Mouse (Mus musculus) left cerebral cortex, adult 2 months (tissue): Measurements from ENCODE around the gene Grap2. TPM values are rescaled to one million over a fixed set of nuclear protein-coding genes. Genes with fewer than 3 reads are reported as not detected.

Experiments
- DNase-seq, 2 experiments: peaks; one replicate each; pipeline ENCODE4 v3.0.0; 2021 to 2022; ENCODE audit warnings: low spot score in 2 of 2, mixed read lengths in 1 of 2; ENCODE audit errors: extremely low spot score in 1 of 2
- H3K27ac ChIP-seq: fragments of 200-600 bp; 2 replicates; pipeline ENCODE4 v1.8.1; 2022
- H3K4me3 ChIP-seq: fragments of 200-600 bp; 2 replicates; pipeline ENCODE4 v1.8.1; 2022
- CTCF ChIP-seq: fragments of 200-600 bp; IDR thresholded peaks from 2 replicates; pipeline ENCODE4 v1.8.1; 2022; ENCODE audit warnings: antibody characterized with exemption, mild to moderate bottlenecking, moderate library complexity
- intact Hi-C: fragments of 180-260 bp; cut with DNase I; formaldehyde crosslinking; loops from one replicate; pipeline ENCODE4 v1.15.1; 2025
- microRNA-seq, 2 experiments: library from miRNA; unstranded; fragments of <30 nt; microRNA quantifications; one replicate each; pipeline ENCODE4 v1.2.0; 2021
- total RNA-seq, 2 experiments: library from RNA; stranded (reverse); gene quantifications; 2 replicates each; pipeline ENCODE4 v1.2.3; 2021

Gene Grap2
- total RNA-seq, 2 experiments from 2014 or later, result 0.44 to 0.66 TPM

DNA sequence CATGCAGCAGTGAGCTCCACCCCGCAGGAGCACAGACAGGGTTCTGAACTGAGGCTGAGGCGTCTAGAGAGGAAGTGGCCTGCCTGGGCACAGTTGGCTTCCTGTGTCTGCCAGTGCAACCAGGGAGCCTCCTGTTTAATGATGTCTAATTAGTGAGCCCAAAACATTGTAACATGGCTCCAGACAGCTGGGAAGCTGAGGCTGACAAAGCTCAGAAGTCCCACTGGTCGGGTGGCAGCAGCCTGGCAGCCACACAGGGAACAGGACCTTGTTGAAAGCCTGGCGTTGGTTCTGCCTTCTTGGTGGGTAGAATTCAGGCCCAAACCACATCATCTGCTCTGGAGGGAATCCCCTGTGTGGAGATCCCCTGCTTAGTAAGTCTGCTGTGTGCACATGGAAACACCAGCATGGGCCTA is 109.1 kb downstream of the Grap2 start:
- H3K27ac ChIP-seq, result no peak overlapping the region
- no peak for DNase-seq
- no peak overlapping the region for H3K4me3 ChIP-seq
- intact Hi-C loops, result no loop called here
- TF ChIP-seq CTCF, result no peak

DNA sequence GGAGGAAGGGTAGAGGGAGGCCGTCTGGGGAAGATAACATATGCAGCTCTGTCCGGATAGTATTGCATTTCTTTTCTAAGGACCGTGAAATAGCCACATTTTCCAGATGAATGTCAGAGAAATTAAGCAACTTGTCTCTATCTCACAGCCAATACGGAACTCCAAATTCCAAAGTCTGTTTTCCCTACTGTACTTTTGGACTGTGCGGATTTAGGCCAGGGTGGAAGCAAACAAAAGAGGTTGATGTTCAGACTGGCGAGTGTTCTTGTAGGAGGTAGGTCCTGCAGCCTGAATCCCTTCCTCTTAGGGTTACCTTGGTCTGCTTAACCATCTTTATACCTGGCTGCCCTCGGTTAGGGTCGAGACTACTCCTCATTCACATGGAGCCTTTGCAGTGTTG is 109.9 kb downstream of the Grap2 start:
- intact Hi-C loops, result no loop called here
- DNase-seq, result no peak
- Histone ChIP-seq H3K27ac (no peak overlapping the region), H3K4me3 (no peak overlapping the region)
- TF ChIP-seq CTCF, result no peak

DNA sequence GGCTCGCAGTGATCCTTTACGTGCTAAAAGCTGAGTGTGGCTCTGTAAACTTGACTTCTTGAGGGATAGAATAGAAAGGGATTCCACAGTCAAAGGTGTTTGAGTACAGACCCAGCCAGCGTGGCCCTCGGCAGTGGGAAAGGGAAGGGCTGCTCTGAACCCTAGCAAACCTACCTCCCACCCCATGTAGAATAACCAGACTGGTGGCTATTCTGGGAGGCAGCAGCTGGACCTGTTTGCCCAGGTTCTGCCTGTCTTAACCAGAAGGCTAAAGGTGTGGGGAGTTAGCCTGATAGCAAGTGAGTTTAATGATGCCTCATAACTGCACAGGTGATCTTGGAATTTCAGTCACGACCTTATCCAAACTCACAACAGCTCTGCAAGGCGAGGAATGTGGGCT is 110.8 kb downstream of the Grap2 start:
- no peak for TF ChIP-seq CTCF
- no peak for DNase-seq
- no peak overlapping the region for H3K4me3 ChIP-seq
- intact Hi-C loops, result no loop called here
- no peak overlapping the region for H3K27ac ChIP-seq

DNA sequence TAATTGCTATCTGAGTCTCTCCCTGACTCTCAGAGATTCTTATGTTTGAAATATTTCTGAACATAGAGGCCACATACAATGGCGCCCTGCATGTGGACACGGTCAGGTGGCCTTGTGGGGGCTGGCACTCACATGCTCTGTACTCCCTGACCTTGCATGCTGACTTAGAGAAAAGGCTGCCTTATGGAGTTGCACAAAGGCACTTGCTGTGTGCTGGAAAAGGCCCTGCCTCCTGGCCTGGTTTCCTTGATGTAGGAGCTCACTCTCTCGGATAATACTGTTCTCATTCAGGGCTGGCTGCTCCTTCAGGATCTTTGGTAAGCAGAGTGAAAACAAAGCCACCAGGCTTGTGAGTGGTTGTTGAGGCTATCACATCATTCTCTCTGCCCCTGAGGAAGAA is 111.6 kb downstream of the Grap2 start:
- Histone ChIP-seq H3K4me3 (no peak overlapping the region), H3K27ac (no peak overlapping the region; the same call in 1 of the 2 replicates)
- no peak for TF ChIP-seq CTCF
- DNase-seq, result no peak
- intact Hi-C loops, result no loop called here

DNA sequence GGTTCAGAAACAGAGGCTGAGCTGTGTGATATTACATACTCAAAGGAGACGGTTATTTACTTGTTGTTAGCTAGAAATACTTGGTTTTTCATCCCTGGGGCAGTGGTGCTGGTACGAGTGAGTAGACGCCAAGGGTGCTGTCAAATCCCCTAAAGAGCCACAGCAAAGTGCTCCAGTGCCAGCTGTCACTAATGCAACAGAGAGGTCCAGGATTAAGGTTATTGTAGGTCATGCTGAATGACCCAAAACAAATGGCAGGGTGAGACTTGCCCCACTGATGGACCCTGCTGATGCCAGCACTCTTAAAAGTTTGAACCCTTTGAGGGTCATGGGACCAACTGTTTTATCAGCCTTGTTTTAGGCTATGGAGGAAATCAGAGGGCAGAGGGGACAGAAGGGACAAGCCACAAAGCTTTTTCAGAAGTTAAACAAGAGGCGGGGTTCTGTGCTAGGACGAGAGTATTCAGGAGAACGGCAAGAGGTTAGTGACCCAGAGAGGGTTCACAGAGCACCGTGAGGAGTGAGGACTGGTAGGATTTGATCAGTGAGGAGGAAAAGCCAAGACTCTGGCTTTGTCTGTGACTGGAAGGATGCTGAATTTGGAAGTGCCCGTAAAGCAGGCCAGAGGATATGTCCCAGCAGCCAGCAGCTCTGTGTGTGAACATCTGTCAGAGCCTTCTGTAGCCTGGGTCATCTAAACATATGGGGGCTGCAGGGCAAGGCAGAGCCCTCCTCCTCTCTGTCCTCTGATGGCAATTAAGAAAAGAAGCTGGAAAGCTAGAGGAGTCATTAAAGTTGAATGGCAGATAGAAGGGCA is 112.6 kb downstream of the Grap2 start:
- no peak for DNase-seq
- TF ChIP-seq CTCF, result no peak
- Histone ChIP-seq H3K27ac (no peak overlapping the region; the same call in 1 of the 2 replicates), H3K4me3 (no peak overlapping the region)
- intact Hi-C loops, result no loop called here

DNA sequence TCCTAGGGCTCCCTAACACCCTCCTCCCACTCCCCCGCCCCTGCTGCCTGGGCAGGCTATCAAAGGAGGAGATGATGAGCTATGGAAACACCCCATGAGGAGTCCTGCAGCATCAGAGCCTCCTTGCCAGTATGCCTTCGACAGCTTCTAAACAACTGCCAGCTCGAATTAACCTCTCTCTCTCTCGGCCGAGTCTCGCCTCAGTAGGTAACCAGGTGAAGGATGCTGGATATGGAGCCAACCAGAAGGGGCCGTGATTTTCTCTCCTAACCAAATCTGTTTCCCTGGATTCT is 113.2 kb downstream of the Grap2 start:
- intact Hi-C loops, result no loop called here
- H3K27ac ChIP-seq, result no peak overlapping the region
- no peak overlapping the region for H3K4me3 ChIP-seq
- DNase-seq, result no peak
- TF ChIP-seq CTCF, result no peak

DNA sequence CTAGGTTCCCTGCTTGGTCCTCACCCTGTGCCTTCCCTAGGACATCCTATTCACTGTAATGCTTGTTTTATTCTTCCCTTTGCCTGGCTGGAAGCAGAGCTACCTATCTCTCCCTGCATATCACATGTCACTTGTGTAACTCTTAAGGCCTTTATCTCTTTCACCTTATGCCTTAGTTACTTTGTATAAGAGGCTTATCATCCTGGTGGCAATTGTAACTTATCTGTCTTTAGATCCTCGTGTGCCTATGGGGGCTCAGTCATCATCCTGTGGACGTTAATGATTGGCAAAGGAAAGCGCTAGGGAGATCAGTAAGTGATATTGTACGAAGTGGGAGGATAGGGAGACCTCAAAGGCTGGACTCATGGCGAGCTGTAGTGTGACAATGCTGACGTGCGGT is 116.1 kb downstream of the Grap2 start:
- TF ChIP-seq CTCF, result no peak
- no peak for DNase-seq
- Histone ChIP-seq H3K4me3 (no peak overlapping the region), H3K27ac (no peak overlapping the region)
- intact Hi-C loops, result no loop called here

DNA sequence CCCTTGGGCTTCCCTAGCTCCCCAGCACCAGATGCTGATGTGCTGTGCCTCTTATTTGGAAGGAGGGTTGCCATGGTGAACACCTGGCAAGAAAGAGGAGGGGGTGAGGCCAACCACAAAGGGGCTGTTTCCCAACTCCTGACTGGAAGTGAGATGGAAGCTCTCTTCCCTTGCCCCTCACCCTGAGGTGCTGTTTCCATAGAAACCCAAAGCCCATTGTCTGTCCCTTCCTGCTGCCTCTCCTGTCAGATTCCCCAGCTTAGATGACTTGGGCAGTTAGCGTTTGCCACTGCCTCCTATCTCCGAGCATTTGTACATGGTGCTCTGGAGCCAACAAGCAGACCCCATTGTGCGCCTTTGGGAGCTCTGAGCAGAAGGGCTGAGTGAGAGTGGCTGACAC is 121.1 kb downstream of the Grap2 start:
- intact Hi-C loops, result loop anchor here (5.0 to 10.0 kb wide), 2 partner anchors 191 to 329 kb away; no protein-coding TSS in a partner anchor
- no peak for TF ChIP-seq CTCF
- no peak overlapping the region for H3K4me3 ChIP-seq
- no peak overlapping the region for H3K27ac ChIP-seq
- DNase-seq, result no peak

DNA sequence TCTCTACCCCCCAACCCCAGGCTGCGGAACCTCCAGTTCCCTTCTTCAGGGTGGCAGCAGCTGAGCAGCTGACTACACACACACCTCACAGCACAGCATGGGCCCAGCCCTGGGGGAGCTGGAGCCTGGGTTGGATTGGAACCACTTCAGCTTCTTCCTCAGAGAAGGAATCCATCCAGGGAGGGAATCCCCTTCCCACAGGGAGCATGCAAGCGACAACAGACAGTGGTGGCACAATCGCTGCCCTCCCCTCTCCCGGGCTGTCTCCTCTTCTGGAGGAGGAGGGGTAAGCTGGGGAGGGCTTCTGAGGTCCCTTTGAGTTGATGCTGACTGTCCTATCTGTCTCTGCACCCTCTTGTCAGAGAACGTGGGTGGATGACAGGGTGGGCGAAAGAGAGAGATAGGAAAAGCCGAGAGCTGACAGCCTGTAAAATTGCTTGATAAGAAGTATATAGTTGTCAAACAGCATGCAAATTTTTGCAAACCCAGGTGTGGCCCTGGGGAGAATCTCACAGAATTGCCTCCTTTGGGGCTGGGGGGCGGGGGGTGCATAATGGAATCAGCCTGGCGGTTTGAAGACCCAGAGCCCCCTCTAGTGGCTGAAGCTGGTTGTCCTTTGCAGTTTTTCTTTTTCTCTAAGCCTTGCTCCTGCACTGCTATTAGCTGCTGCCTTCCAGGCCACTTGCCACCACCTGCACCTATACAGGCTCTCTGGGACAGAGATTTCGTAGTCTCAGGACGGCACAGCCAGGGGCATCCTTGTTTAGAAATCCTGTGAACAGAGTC is 121.9 kb downstream of the Grap2 start:
- peak; percentile 75 to 84 for DNase-seq
- TF ChIP-seq CTCF, result peak; percentile 89
- 0 out of 2 replicates have a peak overlapping the region, but pooled peaks have one; percentile 15 for H3K27ac ChIP-seq
- H3K4me3 ChIP-seq, result 0 out of 2 replicates have a peak overlapping the region, but pooled peaks have one; percentile 17
- intact Hi-C loops, result loop anchor here (1.0 to 10.0 kb wide), 4 partner anchors 60 to 428 kb away; no protein-coding TSS in a partner anchor

DNA sequence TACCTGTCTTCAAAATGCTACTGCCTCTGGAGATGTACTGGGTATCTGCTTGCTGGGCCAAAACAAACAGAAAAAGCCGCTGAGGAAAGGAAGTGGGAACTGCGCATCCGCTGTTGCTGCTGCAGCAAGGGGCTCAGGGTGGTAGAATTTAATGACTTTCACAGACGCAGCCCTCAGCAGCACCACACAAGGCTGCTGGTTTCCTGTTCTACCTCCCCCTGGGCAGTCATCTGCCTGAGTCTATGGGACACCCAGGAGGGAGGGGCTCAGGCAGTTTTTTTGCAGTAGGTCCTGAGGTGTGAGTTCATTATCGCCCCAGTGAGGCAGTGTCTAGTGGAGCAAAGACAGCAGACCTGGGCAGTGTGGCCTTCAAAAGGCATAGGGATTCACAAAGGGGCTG is 125.2 kb downstream of the Grap2 start:
- TF ChIP-seq CTCF, result no peak
- H3K4me3 ChIP-seq, result no peak overlapping the region
- DNase-seq, result no peak
- intact Hi-C loops, result loop anchor here (10.0 kb wide), 1 partner anchor 333 kb away; no protein-coding TSS in a partner anchor
- no peak overlapping the region for H3K27ac ChIP-seq

DNA sequence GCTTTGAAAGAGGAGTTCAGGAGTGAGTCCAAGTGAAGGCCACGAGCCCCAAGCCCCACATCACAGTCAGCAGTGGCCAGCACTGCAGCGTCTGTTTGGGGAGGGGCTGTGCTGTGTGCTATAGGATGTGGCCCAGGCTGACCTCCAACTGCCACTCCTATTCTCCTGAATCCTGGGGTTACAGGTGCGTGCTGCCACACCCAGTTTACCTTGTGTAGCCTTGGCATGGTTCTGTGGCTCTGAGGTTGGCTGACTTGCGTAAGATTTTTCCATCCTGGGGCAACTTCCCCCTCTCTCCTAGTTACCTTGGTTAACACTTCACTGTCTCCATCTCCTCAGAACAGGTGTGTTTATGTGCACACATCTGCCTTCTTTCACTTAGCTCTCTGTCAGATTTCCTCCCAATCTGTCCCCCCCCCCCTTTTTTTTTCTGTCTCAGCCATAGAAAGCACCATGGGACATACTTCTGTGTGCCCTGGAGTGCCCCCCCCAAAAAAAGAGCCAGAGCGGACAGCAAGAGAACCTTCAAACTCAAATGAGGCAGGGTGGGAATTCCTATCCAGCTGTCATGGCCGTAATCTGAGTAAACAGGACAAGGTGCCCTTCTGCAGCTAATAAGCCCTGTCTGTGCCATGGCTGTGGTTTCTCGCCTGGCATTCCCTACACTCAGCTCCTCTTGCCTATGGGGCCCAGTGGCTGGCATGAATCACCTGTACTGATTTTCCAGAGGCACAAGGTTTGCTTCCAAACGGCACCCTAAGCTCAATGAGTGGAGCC is 129.3 kb downstream of the Grap2 start:
- no peak for DNase-seq
- TF ChIP-seq CTCF, result no peak
- intact Hi-C loops, result loop anchor here (10.0 kb wide), 1 partner anchor 493 kb away; the partner anchor contains the start of gene Mrtfa
- no peak overlapping the region for H3K4me3 ChIP-seq
- H3K27ac ChIP-seq, result no peak overlapping the region

Small RNA genes lying within 50 kb of the gene (microRNA-seq; reads per million reads assigned to microRNA genes)
- 0 reads per million in 2 experiments for gene Mir6957

Other genes with a start within 250 kb of the Grap2 start
- gene Enthd1, start 7.4 kb upstream of the Grap2 start, total RNA-seq, result not detected
- gene Fam83f, start 99.3 kb downstream of the Grap2 start, total RNA-seq, result under 1 TPM; 0.26 to 0.54 TPM
- 100 to 1,000 TPM; 118 to 120 TPM for gene Tnrc6b, start 138.7 kb downstream of the Grap2 start, total RNA-seq